Mouse (Mus musculus): ENCODE data around the gene Btbd9.

- TF ChIP-seq USF1 (IDR thresholded peaks at IDR 0.05; ENCODE audit: low read depth): no peak
- TF ChIP-seq MYOG (IDR thresholded peaks at IDR 0.05; ENCODE audit: control insufficient read depth in 1 of 3, insufficient read depth in 1 of 3, insufficient read length in 2 of 3, low read depth in 2 of 3): no peak
- no peak for TF ChIP-seq POLR2A (IDR thresholded peaks at IDR 0.05; ENCODE audit: insufficient read length, low read depth)
- TF ChIP-seq POLR2AphosphoS2 (IDR thresholded peaks at IDR 0.05; ENCODE audit: insufficient read length, low read depth): no peak
- no peak for TF ChIP-seq E2F4 (IDR thresholded peaks at IDR 0.05; ENCODE audit: insufficient read depth)
- TF ChIP-seq MAX (IDR thresholded peaks at IDR 0.05; ENCODE audit: low read depth): no peak
- no peak for TF ChIP-seq CEBPB (IDR thresholded peaks at IDR 0.05; ENCODE audit: insufficient read depth, poor library complexity, severe bottlenecking)
- TF ChIP-seq TCF3 (IDR thresholded peaks at IDR 0.05; ENCODE audit: insufficient read length, low read depth): no peak
- TF ChIP-seq REST (IDR thresholded peaks at IDR 0.05; ENCODE audit: insufficient read depth, insufficient read length): no peak
- no peak for TF ChIP-seq MYOD1 (IDR thresholded peaks at IDR 0.05; ENCODE audit: control insufficient read depth in 1 of 3, insufficient read length in 2 of 3, low read depth in 2 of 3)
These were observed 221.9 kb downstream of the Btbd9 start for GRCm38 (mm10) chr17:30354381-30354780.
